Mouse (Mus musculus) limb, embryonic 15.5 days (tissue): Measurements from ENCODE around the gene Sgsm1. TPM values are rescaled to one million over a fixed set of nuclear protein-coding genes. Genes with fewer than 3 reads are reported as not detected.

ENCODE experiments used
- ATAC-seq: fragments of 200-750 bp; cut with Nextera tagmentation; 2 replicates; pipeline ENCODE4 v1.8.0; 2017; ENCODE audit warnings: low read depth, moderate TSS enrichment; ENCODE audit not compliant: insufficient number of reproducible peaks, low FRiP score, low TSS enrichment
- H3K27ac ChIP-seq: fragments of 300-500 bp; sonication (generic); 2 replicates; pipeline ENCODE4 v1.5.1; 2015; ENCODE audit warnings: moderate library complexity, mild to moderate bottlenecking, inconsistent platforms
- H3K27me3 ChIP-seq: fragments of 300-500 bp; sonication (generic); 2 replicates; pipeline ENCODE4 v1.6.1; 2015; ENCODE audit warnings: inconsistent platforms
- H3K36me3 ChIP-seq: fragments of 300-500 bp; sonication (generic); 2 replicates; pipeline ENCODE4 v1.6.1; 2015; ENCODE audit warnings: inconsistent platforms
- H3K4me1 ChIP-seq: fragments of 300-500 bp; sonication (generic); 2 replicates; pipeline ENCODE4 v1.6.1; 2015; ENCODE audit warnings: inconsistent platforms
- H3K4me2 ChIP-seq: fragments of 300-500 bp; sonication (generic); 2 replicates; pipeline ENCODE4 v1.6.1; 2015; ENCODE audit warnings: mild to moderate bottlenecking, inconsistent platforms
- H3K4me3 ChIP-seq: fragments of 300-500 bp; sonication (generic); 2 replicates; pipeline ENCODE4 v1.5.1; 2015; ENCODE audit warnings: mild to moderate bottlenecking, inconsistent platforms
- H3K9ac ChIP-seq: fragments of 300-500 bp; sonication (generic); 2 replicates; pipeline ENCODE4 v1.6.1; 2015; ENCODE audit warnings: inconsistent platforms
- H3K9me3 ChIP-seq: fragments of 300-500 bp; sonication (generic); 2 replicates; pipeline ENCODE4 v1.6.1; 2016; ENCODE audit warnings: inconsistent platforms
- WGBS: fragments of 180-500 bp; shearing (Covaris S2); methylation state at CpG from one replicate; pipeline ENCODE4 v1.1.7; 2015; 5-methylcytosine and 5-hydroxymethylcytosine counted together
- polyA plus RNA-seq: library from polyadenylated mRNA; unstranded; fragments of >200 nt; fragmentation: Nextera tagmentation; extraction: Ambion mirVana; gene quantifications from 2 replicates; pipeline ENCODE4 v1.2.1, GENCODE M21; 2015

Sgsm1 gene
- polyA plus RNA-seq, 1 experiment from 2014 or later = 2.0 TPM

DNA sequence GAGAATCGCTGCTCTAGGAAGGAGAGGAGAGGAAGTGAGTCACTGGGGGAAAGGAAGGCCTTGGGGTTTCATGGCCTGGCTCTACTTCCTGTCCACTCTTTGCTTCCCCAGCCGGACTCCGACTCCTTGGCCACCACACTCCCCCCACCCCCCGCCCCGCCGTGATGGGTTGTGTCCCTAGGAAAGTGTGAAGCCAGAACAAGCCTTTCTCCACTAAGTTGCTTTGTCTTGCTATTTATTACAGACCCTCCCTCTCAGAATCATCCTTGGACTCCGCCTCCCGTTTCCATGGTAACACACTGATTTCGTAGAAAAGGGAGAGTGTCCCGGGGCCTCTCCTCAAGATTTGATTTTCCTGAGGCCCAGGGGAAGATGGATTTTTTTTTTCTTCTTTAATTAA is 85.3 kb downstream of the Sgsm1 start:
- H3K36me3 ChIP-seq = no peaks in the 10 kb centered on the region
- no peak overlapping the region for H3K4me2 ChIP-seq
- 15% methylated on average over 10 of the region's 10 CpGs for WGBS
- no peaks in the 10 kb centered on the region for H3K9me3 ChIP-seq
- H3K27ac ChIP-seq = no peak overlapping the region
- H3K4me3 ChIP-seq = no peak overlapping the region
- ATAC-seq = no peak
- H3K27me3 ChIP-seq = peaks cover 18% of the 10 kb centered on the region
- peaks cover 27% of the 10 kb centered on the region for H3K4me1 ChIP-seq
- no peak overlapping the region for H3K9ac ChIP-seq

DNA sequence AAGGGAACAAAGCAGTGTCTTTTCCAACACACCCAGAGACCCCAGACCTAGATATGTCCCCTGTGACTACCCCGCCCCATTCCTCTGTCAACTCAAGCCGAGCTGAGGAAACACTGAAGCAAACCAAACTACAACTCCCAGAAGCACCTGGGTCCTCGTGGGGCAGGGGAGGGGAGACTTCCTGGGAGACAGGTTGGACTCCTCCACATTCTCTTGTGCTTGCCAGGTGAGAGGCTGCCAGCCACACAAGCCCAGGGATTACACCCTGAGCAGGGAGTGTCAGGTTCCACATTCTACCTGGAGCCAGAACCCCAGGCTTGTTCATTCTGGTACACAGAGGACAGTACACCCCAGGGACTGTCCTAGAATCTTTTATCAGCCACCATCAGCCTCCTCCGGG is 86.7 kb downstream of the Sgsm1 start:
- no peak for ATAC-seq
- no peak overlapping the region for H3K27ac ChIP-seq

DNA sequence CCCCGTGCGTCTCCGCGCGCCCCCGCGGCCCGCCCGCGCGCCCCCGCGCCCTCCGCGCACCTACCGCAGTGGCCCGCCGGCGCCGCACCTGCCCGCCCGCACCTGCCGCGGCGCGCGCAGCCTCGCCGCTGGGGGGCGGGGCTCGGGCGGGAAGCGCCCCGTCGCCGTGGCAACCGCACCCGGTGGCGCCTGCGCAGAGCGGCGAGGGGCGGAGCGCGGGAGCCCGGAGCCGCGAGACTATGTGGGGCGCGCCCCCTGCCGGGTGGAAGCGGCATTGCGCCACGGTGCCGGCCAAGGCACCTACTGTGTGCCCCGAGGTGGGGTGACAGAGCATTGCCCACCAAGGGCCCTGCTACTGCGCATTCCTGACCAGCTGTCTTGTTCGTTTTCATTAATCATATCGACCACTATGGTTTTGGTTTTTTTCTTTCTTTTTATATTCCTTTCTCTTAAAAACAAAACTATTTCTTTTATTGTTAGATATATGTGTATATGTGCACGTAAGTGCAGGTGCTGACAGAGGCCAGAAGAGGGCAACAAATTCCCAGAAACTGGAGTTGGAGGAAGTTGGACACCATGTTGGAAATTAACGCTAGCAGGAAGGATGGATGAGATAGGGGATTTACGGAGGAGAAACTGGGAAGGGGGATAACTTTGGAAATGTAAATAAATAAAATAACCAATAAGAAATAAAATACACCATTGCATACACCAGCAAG is 89.3 kb downstream of the Sgsm1 start, which contains the start of gene 2900026A02Rik:
TSS of gene 2900026A02Rik (minus strand) at position 90 of the 719 bp plus-strand sequence.
- Histone ChIP-seq H3K4me3 (peak within 1 kb of the TSS; percentile 59), H3K4me1 (peaks cover 22% of the 10 kb centered on the region), H3K4me2 (peak within 1 kb of the TSS; percentile 99), H3K27ac (no peak within 1 kb of the TSS), H3K9me3 (no peaks in the 10 kb centered on the region), H3K27me3 (peaks cover 35% of the 10 kb centered on the region), H3K36me3 (no peaks in the 10 kb centered on the region), H3K9ac (peak within 1 kb of the TSS; percentile 39)
- WGBS = 13% methylated on average over 44 of the region's 62 CpGs
- 0 out of 2 replicates have a peak, but pooled peaks have one; percentile 25 for ATAC-seq

More for the DNA sequence above, 86.7 kb downstream of the Sgsm1 start:
- Histone ChIP-seq H3K4me3 (no peak overlapping the region), H3K4me2 (no peak overlapping the region), H3K36me3 (no peaks in the 10 kb centered on the region), H3K9ac (no peak overlapping the region), H3K9me3 (no peaks in the 10 kb centered on the region), H3K27me3 (peaks cover 32% of the 10 kb centered on the region), H3K4me1 (peaks cover 28% of the 10 kb centered on the region)
- 50% methylated on average over 4 of the region's 4 CpGs for WGBS

DNA sequence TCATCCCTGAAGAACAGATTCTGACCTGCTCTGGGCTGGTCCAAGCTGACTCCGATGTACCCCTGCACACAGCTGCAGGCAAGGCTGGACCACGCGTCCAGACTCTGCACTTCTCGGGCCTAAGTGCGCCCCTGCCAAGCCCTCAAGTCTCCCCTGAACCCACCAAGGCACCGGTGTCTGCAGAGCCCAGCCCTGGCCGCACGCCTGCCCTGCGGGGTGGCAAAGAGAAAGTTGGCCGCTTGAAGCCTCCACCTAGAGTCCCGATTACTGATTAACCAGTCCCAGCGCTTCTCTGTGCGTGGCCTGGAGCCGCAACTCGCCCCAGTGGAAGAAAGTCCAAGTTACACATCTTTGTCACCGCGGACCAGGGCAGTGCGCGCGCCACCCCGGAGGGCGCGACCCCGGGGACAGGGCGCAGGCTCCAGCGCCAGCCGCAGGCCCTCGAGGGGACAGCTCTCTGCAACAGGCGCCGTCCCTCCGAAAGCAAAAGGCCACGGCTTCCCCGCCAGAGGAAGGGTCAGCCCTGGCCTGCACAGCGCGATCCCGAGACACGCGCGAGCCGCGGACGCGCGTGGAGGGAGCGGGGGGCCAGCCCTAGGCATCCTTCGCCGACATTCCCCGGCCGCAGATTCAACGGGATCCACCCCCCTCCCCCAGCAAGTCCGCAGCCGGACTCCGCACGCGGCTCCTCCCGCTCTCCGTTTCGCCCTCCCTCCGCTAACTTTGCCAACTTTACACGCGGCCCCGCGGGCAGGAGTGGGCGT is 90.0 kb downstream of the Sgsm1 start:
- Histone ChIP-seq H3K9me3 (no peaks in the 10 kb centered on the region), H3K4me1 (peaks cover 21% of the 10 kb centered on the region), H3K27me3 (peaks cover 28% of the 10 kb centered on the region), H3K9ac (peak overlapping the region; percentile 39), H3K27ac (no peak overlapping the region), H3K36me3 (no peaks in the 10 kb centered on the region), H3K4me3 (peak overlapping the region; percentile 59), H3K4me2 (peak overlapping the region; percentile 99)
- WGBS = 2% methylated on average over 63 of the region's 64 CpGs
- ATAC-seq = 0 out of 2 replicates have a peak, but pooled peaks have one; percentile 21

DNA sequence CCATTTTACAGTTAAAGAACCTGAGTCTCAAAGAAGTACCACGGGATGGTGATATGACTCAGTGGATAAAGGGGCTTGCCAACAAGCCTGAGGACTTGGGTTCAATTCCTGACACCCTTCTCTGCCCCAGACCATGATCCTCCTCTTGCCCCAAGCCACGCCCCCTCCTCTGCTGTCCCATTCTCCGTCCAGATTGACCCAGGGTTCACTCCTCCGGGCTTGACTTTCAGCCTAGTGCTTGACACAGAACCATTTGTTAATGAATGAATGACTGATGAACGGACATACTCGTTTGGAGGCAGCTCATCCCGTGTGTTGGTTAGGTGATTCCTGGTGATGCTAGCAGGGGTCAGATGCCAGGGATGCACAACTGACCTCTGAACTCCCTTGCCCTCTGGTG is 90.7 kb downstream of the Sgsm1 start:
- Histone ChIP-seq H3K4me3 (0 out of 2 replicates have a peak overlapping the region, but pooled peaks have one; percentile 59), H3K27ac (no peak overlapping the region)
- WGBS = 64% methylated on average over 7 of the region's 7 CpGs

DNA sequence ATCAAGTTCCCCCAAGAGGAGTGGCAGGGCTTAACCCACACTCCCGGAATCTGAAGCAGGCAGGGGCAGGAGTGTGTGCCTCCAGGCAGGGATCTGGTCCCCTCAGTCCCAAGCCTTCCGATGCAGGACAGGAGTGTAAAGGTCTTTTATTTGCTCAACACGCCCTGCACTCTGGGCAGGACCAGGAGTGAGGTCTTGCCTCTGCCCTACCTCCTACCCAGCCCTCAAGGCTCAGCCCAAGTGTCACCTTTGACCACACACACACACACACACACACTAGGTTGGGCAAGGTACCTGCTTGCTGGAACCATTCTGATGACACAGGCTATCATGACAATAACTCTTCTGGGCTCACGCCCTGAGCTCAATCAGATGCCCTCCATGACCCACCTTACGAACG is 91.1 kb downstream of the Sgsm1 start:
- Histone ChIP-seq H3K27me3 (peaks cover 28% of the 10 kb centered on the region), H3K9me3 (no peaks in the 10 kb centered on the region), H3K9ac (no peak overlapping the region), H3K4me3 (no peak overlapping the region), H3K27ac (no peak overlapping the region), H3K36me3 (no peaks in the 10 kb centered on the region), H3K4me1 (peaks cover 19% of the 10 kb centered on the region), H3K4me2 (no peak overlapping the region)
- no peak for ATAC-seq
- 66% methylated on average over 6 of the region's 6 CpGs for WGBS

More for the DNA sequence above, 90.7 kb downstream of the Sgsm1 start:
- peaks cover 19% of the 10 kb centered on the region for H3K4me1 ChIP-seq
- no peak overlapping the region for H3K9ac ChIP-seq
- no peak overlapping the region for H3K4me2 ChIP-seq
- H3K9me3 ChIP-seq = no peaks in the 10 kb centered on the region
- H3K27me3 ChIP-seq = peaks cover 28% of the 10 kb centered on the region
- no peaks in the 10 kb centered on the region for H3K36me3 ChIP-seq
- ATAC-seq = no peak

DNA sequence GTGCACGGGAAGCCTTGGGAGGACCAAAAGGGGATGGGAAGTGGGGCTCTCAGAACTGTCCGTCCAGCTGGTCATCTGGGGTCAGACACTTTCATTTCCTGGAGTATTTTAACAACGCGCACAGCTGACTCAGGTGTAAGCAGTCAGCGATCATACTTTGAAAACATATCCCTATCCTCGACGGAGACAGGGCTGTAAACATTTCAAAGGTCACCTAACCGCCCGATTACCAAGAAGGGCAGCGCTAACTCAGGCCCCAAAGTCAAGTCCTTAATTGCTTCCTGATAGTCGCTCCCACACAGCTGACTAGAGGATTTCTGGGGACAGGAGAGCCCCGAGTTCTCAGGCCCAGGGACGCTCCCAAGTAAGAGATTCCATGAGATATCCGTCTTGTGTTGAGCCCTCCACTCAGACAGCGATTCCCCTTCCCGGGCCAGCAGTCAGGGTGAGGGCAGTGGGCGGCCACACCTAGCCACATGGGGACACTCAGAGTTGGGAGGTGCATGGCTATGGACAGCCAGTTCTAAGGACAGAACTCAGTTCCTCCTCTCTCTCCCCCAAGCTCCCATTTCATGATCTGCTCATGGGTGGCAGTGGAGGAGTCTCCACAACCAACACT is 91.9 kb downstream of the Sgsm1 start:
- no peaks in the 10 kb centered on the region for H3K9me3 ChIP-seq
- no peak for ATAC-seq
- H3K9ac ChIP-seq = no peak overlapping the region
- peaks cover 21% of the 10 kb centered on the region for H3K4me1 ChIP-seq
- WGBS = 64% methylated on average over 17 of the region's 17 CpGs
- H3K36me3 ChIP-seq = no peaks in the 10 kb centered on the region
- no peak overlapping the region for H3K27ac ChIP-seq
- H3K27me3 ChIP-seq = peaks cover 28% of the 10 kb centered on the region
- no peak overlapping the region for H3K4me2 ChIP-seq
- H3K4me3 ChIP-seq = no peak overlapping the region

DNA sequence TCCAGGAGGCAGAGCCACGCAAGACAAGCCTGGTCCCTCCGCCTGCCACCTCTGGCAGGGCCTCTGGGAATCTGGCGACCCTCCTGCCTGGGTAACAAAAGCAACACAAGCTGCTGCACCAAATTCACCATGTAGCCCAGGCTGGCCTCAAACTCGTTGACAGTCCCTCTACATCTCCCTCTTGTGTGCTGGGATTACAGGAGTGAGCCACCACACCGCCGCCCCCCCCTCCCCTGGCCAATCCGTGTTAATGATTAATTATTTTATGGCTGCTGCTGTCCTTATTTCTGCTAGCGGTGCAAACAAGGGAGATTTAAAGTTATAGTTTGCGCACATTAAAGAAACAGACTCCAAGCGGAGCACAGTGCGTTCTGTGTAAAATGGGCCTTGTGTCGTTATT is 93.5 kb downstream of the Sgsm1 start:
- H3K36me3 ChIP-seq = no peaks in the 10 kb centered on the region

DNA sequence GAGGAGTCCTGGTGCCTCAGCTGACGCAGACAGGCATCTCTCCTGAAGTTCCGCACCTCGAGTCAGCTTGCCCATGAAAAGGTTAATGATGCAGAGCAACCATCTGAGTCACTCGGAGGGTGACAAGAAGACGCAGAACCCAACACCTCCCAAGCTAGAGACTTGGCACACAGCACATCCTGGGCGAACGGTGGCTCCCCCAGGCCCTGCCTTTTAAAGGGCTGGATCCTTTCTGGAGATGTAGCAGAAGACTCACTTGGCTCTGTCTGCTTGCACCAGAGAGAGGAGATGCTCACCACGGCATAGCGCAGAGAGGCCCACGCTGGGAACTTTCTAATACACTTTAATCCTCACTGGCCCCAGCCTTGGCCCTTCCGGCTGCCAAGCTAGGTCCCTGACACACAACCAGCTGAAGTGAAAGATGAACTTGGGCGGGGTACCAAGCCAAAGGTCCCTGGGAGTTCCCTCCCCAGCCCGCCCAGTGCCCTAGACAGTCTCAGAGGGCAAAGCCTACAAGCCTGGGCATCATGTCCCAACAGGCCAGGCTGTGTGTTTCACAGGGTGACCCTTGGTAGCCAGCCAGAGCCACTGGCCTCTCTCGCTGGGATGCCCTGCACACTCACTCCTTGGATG is 94.1 kb downstream of the Sgsm1 start:
- no peaks in the 10 kb centered on the region for H3K9me3 ChIP-seq
- WGBS = 59% methylated on average over 14 of the region's 14 CpGs
- peaks cover 21% of the 10 kb centered on the region for H3K4me1 ChIP-seq
- H3K4me3 ChIP-seq = no peak overlapping the region
- no peak for ATAC-seq
- peaks cover 28% of the 10 kb centered on the region for H3K27me3 ChIP-seq
- H3K4me2 ChIP-seq = no peak overlapping the region
- H3K9ac ChIP-seq = no peak overlapping the region
- H3K27ac ChIP-seq = 0 out of 2 replicates have a peak overlapping the region, but pooled peaks have one; percentile 7
- no peaks in the 10 kb centered on the region for H3K36me3 ChIP-seq

More for the DNA sequence above, 93.5 kb downstream of the Sgsm1 start:
- Histone ChIP-seq H3K27me3 (peaks cover 28% of the 10 kb centered on the region), H3K4me1 (peaks cover 21% of the 10 kb centered on the region), H3K9me3 (no peaks in the 10 kb centered on the region), H3K9ac (no peak overlapping the region), H3K27ac (no peak overlapping the region), H3K4me3 (no peak overlapping the region), H3K4me2 (no peak overlapping the region)
- ATAC-seq = no peak
- WGBS = 67% methylated on average over 12 of the region's 12 CpGs

DNA sequence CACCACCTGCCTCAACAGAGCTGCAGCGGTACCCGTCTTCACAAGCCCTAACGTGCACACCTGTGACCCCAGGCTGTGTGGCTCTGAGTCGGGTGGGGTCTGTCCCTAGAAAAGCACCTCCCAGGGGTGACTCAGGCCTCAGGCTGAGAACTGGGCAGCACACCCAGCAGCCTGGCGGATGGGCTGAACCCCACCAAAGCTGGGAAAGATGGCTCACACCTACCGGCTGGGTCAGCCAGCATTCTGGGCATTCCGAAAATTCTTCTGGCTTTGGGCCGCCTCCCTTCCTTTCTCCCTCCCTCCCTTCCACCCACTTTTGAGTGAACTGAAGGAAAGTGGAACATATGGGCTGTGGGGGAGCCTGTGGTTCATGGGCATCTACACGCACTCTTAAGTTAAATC is 95.0 kb downstream of the Sgsm1 start:
- H3K27ac ChIP-seq = no peak overlapping the region
- H3K4me3 ChIP-seq = no peak overlapping the region
- H3K36me3 ChIP-seq = no peaks in the 10 kb centered on the region
- H3K4me1 ChIP-seq = peaks cover 17% of the 10 kb centered on the region
- H3K9ac ChIP-seq = no peak overlapping the region
- ATAC-seq = no peak
- H3K4me2 ChIP-seq = no peak overlapping the region
- H3K27me3 ChIP-seq = peaks cover 21% of the 10 kb centered on the region
- WGBS = 55% methylated on average over 9 of the region's 9 CpGs
- H3K9me3 ChIP-seq = no peaks in the 10 kb centered on the region

DNA sequence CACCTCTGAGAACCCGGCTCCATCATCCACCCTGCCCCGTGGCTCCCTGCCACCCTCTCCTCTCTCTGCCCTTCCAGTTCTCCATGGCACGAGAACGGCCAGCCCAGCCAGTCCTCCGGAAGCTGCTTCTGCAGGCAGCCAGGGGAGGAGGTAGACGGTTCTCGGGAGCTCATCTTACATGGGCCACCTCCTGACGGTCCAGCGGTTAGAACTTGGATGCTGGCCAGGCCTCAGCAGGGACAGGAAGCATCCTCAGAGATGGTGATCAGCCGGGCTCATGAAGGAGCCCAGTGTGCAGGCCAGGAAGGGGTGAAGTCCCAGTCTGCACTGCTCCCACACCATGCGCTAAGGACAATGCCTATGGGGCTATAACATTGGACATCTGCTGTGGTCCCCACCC is 96.1 kb downstream of the Sgsm1 start:
- Histone ChIP-seq H3K9me3 (no peaks in the 10 kb centered on the region), H3K4me2 (no peak overlapping the region), H3K27ac (no peak overlapping the region), H3K4me3 (no peak overlapping the region), H3K4me1 (peaks cover 23% of the 10 kb centered on the region), H3K36me3 (no peaks in the 10 kb centered on the region), H3K9ac (no peak overlapping the region), H3K27me3 (peaks cover 9% of the 10 kb centered on the region)
- ATAC-seq = no peak
- 49% methylated on average over 11 of the region's 11 CpGs for WGBS
